Mouse (Mus musculus) effector memory CD4-positive, alpha-beta T cell, adult 7 months (primary cell): ENCODE data around the gene Slc25a21. TPM values are rescaled to one million over a fixed set of nuclear protein-coding genes. Genes with fewer than 3 reads are reported as not detected.

Experiments used
- polyA plus RNA-seq: library from polyadenylated mRNA; unstranded; fragments of 100-300 nt; shearing (Covaris generic); gene quantifications from one replicate; pipeline ENCODE4 v1.2.1, GENCODE M21; 2017

Slc25a21 gene
- not detected for polyA plus RNA-seq

GRCm38 (mm10) chr12:57197363-57198026, at the start of gene Slc25a21:
TSS of gene Slc25a21 (minus strand) at chr12:57197472.

GRCm38 (mm10) chr12:57230192-57230706, 33.0 kb upstream of the Slc25a21 start, which contains the start of the genes Prps1l3 and Mipol1:
TSS of gene Prps1l3 (plus strand) at chr12:57230412.
TSS of gene Mipol1 (plus strand) at chr12:57230427.

GRCm38 (mm10) chr12:56691427-56692079, 505.7 kb downstream of the Slc25a21 start, which contains the start of gene Pax9:
TSS of gene Pax9 (plus strand) at chr12:56691767.

Other genes starting within 250 kb of the Slc25a21 start
- gene Prps1l3, start 32.9 kb upstream of the Slc25a21 start, polyA plus RNA-seq: 72.1 TPM
- 12.3 TPM for gene Mipol1, start 33.0 kb upstream of the Slc25a21 start, polyA plus RNA-seq